Mouse (Mus musculus): ENCODE data around the gene Vsnl1. TPM values are rescaled to one million over a fixed set of nuclear protein-coding genes. Genes with fewer than 3 reads are reported as not detected.

The Vsnl1 gene
- 0.16 and 0.19 TPM in 2 replicates for polyA plus RNA-seq (2012; rRNA removed)

GRCm38 (mm10) chr12:11436497-11437265 lies at the start of gene Vsnl1:
Gene Vsnl1, minus strand, starts transcription at chr12:11436613.
- WGBS: 4% methylated on average over 34 of the region's 34 CpGs
- DNase-seq (ENCODE audit: low read depth, low spot score): no peak

GRCm38 (mm10) chr12:11456632-11457031 lies 20.2 kb upstream of the Vsnl1 start:
- 81% methylated on average over 4 of the region's 4 CpGs for WGBS
- DNase-seq (ENCODE audit: low read depth, low spot score): no peak

- no peak for DNase-seq (ENCODE audit: low read depth, low spot score)
- WGBS: 6% methylated on average over 11 of the region's 11 CpGs
These were observed 19.8 kb upstream of the Vsnl1 start for GRCm38 (mm10) chr12:11456213-11456612.

GRCm38 (mm10) chr12:11455549-11456194 lies 19.3 kb upstream of the Vsnl1 start, which contains the start of gene Rad51ap2:
Gene Rad51ap2, plus strand, starts transcription at chr12:11456079.
- no peak for DNase-seq (ENCODE audit: low read depth, low spot score)
- WGBS: 4% methylated on average over 40 of the region's 40 CpGs

- DNase-seq (ENCODE audit: low read depth, low spot score): no peak
- 73% methylated on average over 5 of the region's 5 CpGs for whole genome bisulfite sequencing
These were observed 17.7 kb upstream of the Vsnl1 start for GRCm38 (mm10) chr12:11454146-11454545.

- DNase-seq (ENCODE audit: low read depth, low spot score): no peak
- WGBS: 25% methylated on average over 23 of the region's 23 CpGs
These were observed 1.6 kb upstream of the Vsnl1 start for GRCm38 (mm10) chr12:11437907-11438447.

- WGBS: 24% methylated on average over 17 of the region's 17 CpGs
- DNase-seq (ENCODE audit: low read depth, low spot score): no peak
These were observed 973 bp upstream of the Vsnl1 start for GRCm38 (mm10) chr12:11437266-11437906.

- DNase-seq (ENCODE audit: low read depth, low spot score): no peak
- WGBS: 7% methylated on average over 12 of the region's 12 CpGs
These were observed 426 bp downstream of the Vsnl1 start for GRCm38 (mm10) chr12:11436023-11436350.

GRCm38 (mm10) chr12:11435246-11436022 lies 979 bp downstream of the Vsnl1 start:
- no peak for DNase-seq (ENCODE audit: low read depth, low spot score)
- WGBS: 10% methylated on average over 15 of the region's 15 CpGs

GRCm38 (mm10) chr12:11434446-11434845 lies 2.0 kb downstream of the Vsnl1 start:
- WGBS: 77% methylated on average over 8 of the region's 8 CpGs
- DNase-seq (ENCODE audit: low read depth, low spot score): no peak

GRCm38 (mm10) chr12:11433716-11434115 lies 2.7 kb downstream of the Vsnl1 start:
- WGBS: 49% methylated on average over 1 of the region's 1 CpGs
- DNase-seq (ENCODE audit: low read depth, low spot score): no peak

GRCm38 (mm10) chr12:11433126-11433525 lies 3.3 kb downstream of the Vsnl1 start:
- no peak for DNase-seq (ENCODE audit: low read depth, low spot score)
- 86% methylated on average over 1 of the region's 1 CpGs for WGBS

GRCm38 (mm10) chr12:11427396-11427795 lies 9.0 kb downstream of the Vsnl1 start:
- DNase-seq (ENCODE audit: low read depth, low spot score): no peak
- WGBS: 56% methylated on average over 4 of the region's 4 CpGs

GRCm38 (mm10) chr12:11418112-11418511 lies 18.3 kb downstream of the Vsnl1 start:
- 68% methylated on average over 6 of the region's 6 CpGs for WGBS
- no peak for DNase-seq (ENCODE audit: low read depth, low spot score)

GRCm38 (mm10) chr12:11407679-11408078 lies 28.7 kb downstream of the Vsnl1 start:
- WGBS: 80% methylated on average over 4 of the region's 4 CpGs
- no peak for DNase-seq (ENCODE audit: low read depth, low spot score)

- no peak for DNase-seq (ENCODE audit: low read depth, low spot score)
- 89% methylated on average over 6 of the region's 6 CpGs for WGBS
These were observed 37.6 kb downstream of the Vsnl1 start for GRCm38 (mm10) chr12:11398791-11399190.

GRCm38 (mm10) chr12:11397029-11397428 lies 39.4 kb downstream of the Vsnl1 start:
- WGBS: 91% methylated on average over 5 of the region's 5 CpGs

GRCm38 (mm10) chr12:11395470-11395869 lies 40.9 kb downstream of the Vsnl1 start:
- DNase-seq (ENCODE audit: low read depth, low spot score): no peak
- WGBS: 71% methylated on average over 2 of the region's 2 CpGs

More at GRCm38 (mm10) chr12:11397029-11397428, 39.4 kb downstream of the Vsnl1 start:
- DNase-seq (ENCODE audit: low read depth, low spot score): no peak

GRCm38 (mm10) chr12:11392525-11392924 lies 43.9 kb downstream of the Vsnl1 start:
- no peak for DNase-seq (ENCODE audit: low read depth, low spot score)
- 20% methylated on average over 1 of the region's 1 CpGs for WGBS
